Mouse (Mus musculus) ES-E14 (cell line): ENCODE measurements around the gene Aire.

Source experiments
- CHD2 ChIP-seq: IDR thresholded peaks from 2 replicates; pipeline ENCODE4 v1.6.1; 2014; ENCODE audit warnings: mild to moderate bottlenecking, low read depth, low read length, inconsistent platforms
- HCFC1 ChIP-seq: IDR thresholded peaks from 2 replicates; pipeline ENCODE4 v1.6.1; 2012; ENCODE audit warnings: low read length, inconsistent platforms, borderline replicate concordance; ENCODE audit not compliant: insufficient read depth
- MAFK ChIP-seq: IDR thresholded peaks from 2 replicates; pipeline ENCODE4 v1.6.1; 2014; ENCODE audit warnings: mild to moderate bottlenecking, low read depth, low read length, inconsistent platforms; ENCODE audit not compliant: insufficient read depth
- ZNF384 ChIP-seq: IDR thresholded peaks from 2 replicates; pipeline ENCODE4 v1.6.1; 2012; ENCODE audit warnings: low read depth, low read length, inconsistent platforms

DNA sequence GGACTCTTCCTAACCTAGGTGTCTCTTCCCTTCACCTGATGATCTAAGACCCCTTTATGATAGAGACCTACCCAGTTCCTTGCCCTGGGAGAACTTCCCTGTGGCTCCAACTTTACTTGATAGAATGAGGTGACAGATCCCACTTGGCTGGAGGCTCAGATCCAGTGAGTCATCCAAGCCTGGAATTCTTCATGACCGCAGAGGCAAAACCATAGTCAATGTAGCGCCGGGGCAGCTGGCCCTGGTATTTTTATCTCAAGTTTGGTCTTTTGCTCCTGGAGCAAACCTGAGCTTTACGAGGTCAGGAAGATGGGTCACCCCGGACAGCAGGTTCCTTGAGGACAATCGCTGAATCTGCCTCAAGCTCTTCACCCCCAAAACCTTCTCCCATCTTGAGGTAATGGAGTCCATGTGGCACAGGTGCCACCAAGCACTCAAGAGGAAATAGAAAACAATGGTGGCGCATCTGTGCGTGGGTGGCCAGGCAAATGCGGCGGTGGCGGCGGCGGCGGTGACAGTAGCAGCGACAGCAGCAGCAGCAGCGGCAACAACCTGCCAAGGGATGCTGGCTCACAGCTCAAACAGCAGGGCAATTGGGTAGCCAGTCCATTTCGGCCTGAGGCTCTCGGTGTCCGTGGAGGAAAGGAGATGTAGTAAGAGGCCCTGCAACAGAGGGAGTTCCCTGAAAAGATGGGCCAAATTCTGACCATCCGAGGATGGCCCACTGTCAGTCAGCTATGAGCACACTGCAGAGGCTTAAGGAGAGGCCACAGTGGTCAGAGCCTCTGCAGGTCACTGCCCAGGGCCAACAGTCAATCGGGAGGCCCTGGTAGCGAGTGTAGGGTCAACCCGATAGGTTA, 48.7 kb upstream of the Aire start:
- TF ChIP-seq MAFK (no peak), HCFC1 (no peak), ZNF384 (no peak), CHD2 (no peak)
